Mouse (Mus musculus) hindbrain, embryonic 12.5 days (tissue): ENCODE results near the gene Prpf40b. TPM values are rescaled to one million over a fixed set of nuclear protein-coding genes. Genes with fewer than 3 reads are reported as not detected.
A peak's percentile ranks its signal among the peaks of the same experiment; 100 is the strongest.

Experiments
- ATAC-seq: fragments of 200-750 bp; cut with Nextera tagmentation; 2 replicates; pipeline ENCODE4 v1.8.0; 2017; ENCODE audit warnings: moderate TSS enrichment; ENCODE audit not compliant: low FRiP score
- H3K27ac ChIP-seq: fragments of 300-500 bp; sonication (generic); 2 replicates; pipeline ENCODE4 v1.5.1; 2016; ENCODE audit warnings: mild to moderate bottlenecking
- H3K27me3 ChIP-seq: fragments of 300-500 bp; sonication (generic); 2 replicates; pipeline ENCODE4 v1.6.1; 2016; ENCODE audit warnings: mild to moderate bottlenecking
- H3K36me3 ChIP-seq: fragments of 300-500 bp; sonication (generic); 2 replicates; pipeline ENCODE4 v1.6.1; 2016; ENCODE audit warnings: mild to moderate bottlenecking
- H3K4me1 ChIP-seq: fragments of 300-500 bp; sonication (generic); 2 replicates; pipeline ENCODE4 v1.6.1; 2016
- H3K4me2 ChIP-seq: fragments of 300-500 bp; sonication (generic); replicated peaks from 2 replicates; pipeline ENCODE4 v1.6.1; 2016; ENCODE audit warnings: mild to moderate bottlenecking
- H3K4me3 ChIP-seq: fragments of 300-500 bp; sonication (generic); 2 replicates; pipeline ENCODE4 v1.5.1; 2016; ENCODE audit warnings: mild to moderate bottlenecking
- H3K9ac ChIP-seq: fragments of 300-500 bp; sonication (generic); 2 replicates; pipeline ENCODE4 v1.6.1; 2016; ENCODE audit warnings: mild to moderate bottlenecking, moderate library complexity
- H3K9me3 ChIP-seq: fragments of 300-500 bp; sonication (generic); replicated peaks from 2 replicates; pipeline ENCODE4 v1.6.1; 2016; ENCODE audit warnings: mild to moderate bottlenecking
- WGBS: fragments of 180-500 bp; shearing (Covaris S2); methylation state at CpG from one replicate; pipeline ENCODE4 v1.1.7; 2016; 5-methylcytosine and 5-hydroxymethylcytosine counted together
- polyA plus RNA-seq: library from polyadenylated mRNA; unstranded; fragments of >200 nt; fragmentation: Nextera tagmentation; extraction: Ambion mirVana; gene quantifications from 2 replicates; pipeline ENCODE4 v1.2.1, GENCODE M21; 2016

Prpf40b gene
- polyA plus RNA-seq, 1 experiment from 2014 or later, result 83.3 TPM

- H3K36me3 ChIP-seq, result peaks cover 90% of the 10 kb centered on the region
- peak overlapping the region; percentile 30; the same call in 1 of the 2 replicates for H3K27ac ChIP-seq
- H3K9ac ChIP-seq, result no peak overlapping the region
- H3K9me3 ChIP-seq, result no peaks in the 10 kb centered on the region
- 84% methylated on average over 9 of the region's 9 CpGs for WGBS
- H3K27me3 ChIP-seq, result no peaks in the 10 kb centered on the region
- ATAC-seq, result no peak
- H3K4me1 ChIP-seq, result no peaks in the 10 kb centered on the region
- no peak overlapping the region for H3K4me2 ChIP-seq
- no peak overlapping the region for H3K4me3 ChIP-seq
Observed at GRCm38 (mm10) chr15:99320978-99321377, 26.1 kb downstream of the Prpf40b start.

GRCm38 (mm10) chr15:99324151-99324550, 29.3 kb downstream of the Prpf40b start:
- Histone ChIP-seq H3K9me3 (no peaks in the 10 kb centered on the region), H3K27ac (no peak overlapping the region), H3K36me3 (peaks cover 84% of the 10 kb centered on the region), H3K4me2 (no peak overlapping the region), H3K27me3 (no peaks in the 10 kb centered on the region; the same call in 1 of the 2 replicates), H3K4me1 (no peaks in the 10 kb centered on the region), H3K4me3 (no peak overlapping the region), H3K9ac (no peak overlapping the region)
- 89% methylated on average over 9 of the region's 9 CpGs for WGBS
- ATAC-seq, result no peak

GRCm38 (mm10) chr15:99325598-99325997, 30.7 kb downstream of the Prpf40b start:
- no peak overlapping the region for H3K4me2 ChIP-seq
- H3K27me3 ChIP-seq, result no peaks in the 10 kb centered on the region; the same call in 1 of the 2 replicates
- no peaks in the 10 kb centered on the region for H3K4me1 ChIP-seq
- no peaks in the 10 kb centered on the region for H3K9me3 ChIP-seq
- H3K4me3 ChIP-seq, result no peak overlapping the region
- ATAC-seq, result no peak
- H3K27ac ChIP-seq, result no peak overlapping the region
- WGBS, result 97% methylated on average over 6 of the region's 6 CpGs
- H3K36me3 ChIP-seq, result peaks cover 74% of the 10 kb centered on the region
- H3K9ac ChIP-seq, result no peak overlapping the region

GRCm38 (mm10) chr15:99326407-99326806, 31.5 kb downstream of the Prpf40b start:
- no peak for ATAC-seq
- H3K27ac ChIP-seq, result no peak overlapping the region
- H3K4me3 ChIP-seq, result no peak overlapping the region
- H3K36me3 ChIP-seq, result peaks cover 66% of the 10 kb centered on the region
- 47% methylated on average over 2 of the region's 2 CpGs for WGBS
- no peaks in the 10 kb centered on the region for H3K9me3 ChIP-seq
- no peak overlapping the region for H3K4me2 ChIP-seq
- no peaks in the 10 kb centered on the region; the same call in 1 of the 2 replicates for H3K27me3 ChIP-seq
- no peaks in the 10 kb centered on the region for H3K4me1 ChIP-seq
- H3K9ac ChIP-seq, result no peak overlapping the region

GRCm38 (mm10) chr15:99326959-99327358, 32.1 kb downstream of the Prpf40b start:
- H3K36me3 ChIP-seq, result peaks cover 61% of the 10 kb centered on the region
- H3K4me3 ChIP-seq, result no peak overlapping the region
- H3K4me1 ChIP-seq, result peaks cover 4% of the 10 kb centered on the region
- no peaks in the 10 kb centered on the region; the same call in 1 of the 2 replicates for H3K27me3 ChIP-seq
- no peak overlapping the region for H3K4me2 ChIP-seq
- no peak overlapping the region for H3K27ac ChIP-seq
- WGBS, result 80% methylated on average over 1 of the region's 1 CpGs
- ATAC-seq, result no peak
- no peak overlapping the region for H3K9ac ChIP-seq
- H3K9me3 ChIP-seq, result no peaks in the 10 kb centered on the region

- peaks cover 50% of the 10 kb centered on the region for H3K36me3 ChIP-seq
- H3K4me3 ChIP-seq, result no peak overlapping the region
- H3K9me3 ChIP-seq, result no peaks in the 10 kb centered on the region
- H3K4me2 ChIP-seq, result no peak overlapping the region
- no peak overlapping the region for H3K9ac ChIP-seq
- no peak for ATAC-seq
- H3K27ac ChIP-seq, result no peak overlapping the region
- 92% methylated on average over 5 of the region's 5 CpGs for WGBS
- H3K4me1 ChIP-seq, result peaks cover 15% of the 10 kb centered on the region
- no peaks in the 10 kb centered on the region; the same call in 1 of the 2 replicates for H3K27me3 ChIP-seq
Observed at GRCm38 (mm10) chr15:99328011-99328410, 33.1 kb downstream of the Prpf40b start.

GRCm38 (mm10) chr15:99330324-99330723, 35.4 kb downstream of the Prpf40b start:
- H3K27ac ChIP-seq, result no peak overlapping the region
- no peaks in the 10 kb centered on the region for H3K9me3 ChIP-seq
- no peak overlapping the region for H3K4me2 ChIP-seq
- H3K27me3 ChIP-seq, result no peaks in the 10 kb centered on the region; the same call in 1 of the 2 replicates
- peaks cover 31% of the 10 kb centered on the region for H3K36me3 ChIP-seq
- no peak overlapping the region for H3K9ac ChIP-seq
- 65% methylated on average over 2 of the region's 2 CpGs for WGBS
- H3K4me3 ChIP-seq, result no peak overlapping the region
- ATAC-seq, result no peak
- H3K4me1 ChIP-seq, result peaks cover 29% of the 10 kb centered on the region

- H3K27ac ChIP-seq, result no peak overlapping the region; the same call in 1 of the 2 replicates
- ATAC-seq, result no peak
- H3K36me3 ChIP-seq, result peaks cover 25% of the 10 kb centered on the region
- peaks cover 29% of the 10 kb centered on the region for H3K4me1 ChIP-seq
- no peak overlapping the region for H3K9ac ChIP-seq
- no peak overlapping the region for H3K4me3 ChIP-seq
- no peak overlapping the region for H3K4me2 ChIP-seq
- H3K27me3 ChIP-seq, result no peaks in the 10 kb centered on the region; the same call in 1 of the 2 replicates
- 62% methylated on average over 5 of the region's 5 CpGs for WGBS
- no peaks in the 10 kb centered on the region for H3K9me3 ChIP-seq
Observed at GRCm38 (mm10) chr15:99331341-99331740, 36.5 kb downstream of the Prpf40b start.

- H3K4me1 ChIP-seq, result peaks cover 29% of the 10 kb centered on the region
- no peak overlapping the region for H3K9ac ChIP-seq
- no peak overlapping the region for H3K4me2 ChIP-seq
- H3K36me3 ChIP-seq, result peaks cover 24% of the 10 kb centered on the region
- no peak overlapping the region for H3K4me3 ChIP-seq
- H3K27me3 ChIP-seq, result no peaks in the 10 kb centered on the region; the same call in 1 of the 2 replicates
- peak overlapping the region; percentile 86 for H3K27ac ChIP-seq
- H3K9me3 ChIP-seq, result no peaks in the 10 kb centered on the region
- no peak for ATAC-seq
Observed at GRCm38 (mm10) chr15:99332111-99332510, 37.2 kb downstream of the Prpf40b start.

- peaks cover 29% of the 10 kb centered on the region for H3K4me1 ChIP-seq
- H3K9me3 ChIP-seq, result no peaks in the 10 kb centered on the region
- no peak for ATAC-seq
- peak overlapping the region; percentile 86 for H3K27ac ChIP-seq
- H3K4me2 ChIP-seq, result no peak overlapping the region; the same call in 1 of the 2 replicates
- H3K36me3 ChIP-seq, result peaks cover 14% of the 10 kb centered on the region
- no peak overlapping the region for H3K4me3 ChIP-seq
- 55% methylated on average over 9 of the region's 9 CpGs for WGBS
- H3K9ac ChIP-seq, result no peak overlapping the region
- H3K27me3 ChIP-seq, result no peaks in the 10 kb centered on the region; the same call in 1 of the 2 replicates
Observed at GRCm38 (mm10) chr15:99332921-99333675, 38.2 kb downstream of the Prpf40b start.

GRCm38 (mm10) chr15:99333676-99334065, 38.8 kb downstream of the Prpf40b start:
- Histone ChIP-seq H3K4me3 (no peak overlapping the region), H3K4me1 (peaks cover 29% of the 10 kb centered on the region), H3K4me2 (no peak overlapping the region), H3K9ac (no peak overlapping the region), H3K27me3 (no peaks in the 10 kb centered on the region; the same call in 1 of the 2 replicates), H3K27ac (peak overlapping the region; percentile 86), H3K9me3 (no peaks in the 10 kb centered on the region), H3K36me3 (peaks cover 8% of the 10 kb centered on the region; the same call in 1 of the 2 replicates)
- WGBS, result 91% methylated on average over 3 of the region's 3 CpGs
- ATAC-seq, result no peak

- ATAC-seq, result no peak
- H3K4me1 ChIP-seq, result peaks cover 32% of the 10 kb centered on the region
- no peak overlapping the region for H3K9ac ChIP-seq
- no peak overlapping the region; the same call in 1 of the 2 replicates for H3K27ac ChIP-seq
- H3K27me3 ChIP-seq, result no peaks in the 10 kb centered on the region
- H3K4me3 ChIP-seq, result no peak overlapping the region
- no peaks in the 10 kb centered on the region for H3K9me3 ChIP-seq
- no peaks in the 10 kb centered on the region; the same call in 1 of the 2 replicates for H3K36me3 ChIP-seq
- H3K4me2 ChIP-seq, result no peak overlapping the region
- 73% methylated on average over 6 of the region's 6 CpGs for WGBS
Observed at GRCm38 (mm10) chr15:99334500-99334899, 39.6 kb downstream of the Prpf40b start.
